Mouse (Mus musculus): ENCODE measurements around the gene Raf1. TPM values are rescaled to one million over a fixed set of nuclear protein-coding genes. Genes with fewer than 3 reads are reported as not detected.

Gene Raf1
- total RNA-seq, 2 experiments from 2014 or later: 101 to 109 TPM

DNA sequence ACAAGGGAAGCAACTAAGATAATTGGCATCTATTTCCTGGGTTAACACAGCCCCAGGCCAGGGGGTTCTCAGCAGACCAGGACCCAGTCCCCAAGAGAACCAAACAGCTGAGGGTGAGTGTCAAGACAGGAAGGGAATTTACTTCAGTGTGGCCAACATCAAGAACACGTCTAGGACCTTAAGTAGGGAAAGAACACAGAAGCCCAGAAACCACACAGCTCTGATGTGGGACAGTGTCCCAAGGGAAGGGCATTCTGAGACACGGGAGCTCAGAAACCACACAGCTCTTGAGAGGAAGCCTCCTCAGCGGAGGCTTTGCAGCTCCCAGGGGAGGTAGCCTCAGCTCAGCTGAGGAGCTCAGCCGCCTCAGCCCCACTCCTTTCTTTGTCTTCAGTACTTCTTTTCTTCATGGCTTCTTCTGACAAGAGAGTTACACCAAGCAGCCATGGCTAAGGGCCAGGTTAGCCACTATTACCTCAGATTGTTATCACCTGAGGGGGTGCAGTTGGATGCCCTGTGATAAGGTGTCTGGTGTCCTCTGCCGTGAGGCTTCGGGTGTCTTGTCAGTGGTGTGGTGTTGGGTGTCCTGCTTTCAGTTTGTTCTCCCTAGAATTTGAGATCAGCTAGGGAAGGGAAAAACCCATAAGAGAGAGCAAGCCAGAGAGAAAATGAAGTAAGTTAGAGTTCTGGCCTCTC is 92.9 kb downstream of the Raf1 start:
- DNase-seq (ENCODE audit: low spot score in 2 of 2): no peak
- intact Hi-C loops (cut with DNase I): no loop called here

- intact Hi-C loops (cut with DNase I): no loop called here
Measured at GRCm38 (mm10) chr6:115582328-115583115, 93.9 kb downstream of the Raf1 start.

DNA sequence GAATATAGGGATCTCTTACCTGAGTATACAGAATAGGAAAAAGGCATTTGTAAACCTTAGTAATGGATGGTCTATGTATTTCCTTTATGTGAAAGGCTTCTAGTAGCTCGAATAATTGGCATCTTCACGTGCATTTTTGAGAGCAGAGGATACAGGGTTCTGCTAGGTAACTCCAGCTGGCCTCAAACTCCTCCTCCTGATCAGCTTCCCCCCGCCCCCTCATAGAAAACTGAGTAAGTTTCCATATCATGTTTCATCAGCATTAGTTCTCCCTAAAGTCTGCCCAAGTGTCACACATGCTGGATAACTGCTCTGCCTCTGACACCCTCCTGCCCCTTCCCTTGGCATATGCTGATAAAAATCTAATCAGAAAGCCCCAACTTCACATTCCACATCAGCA is 95.6 kb downstream of the Raf1 start:
- intact Hi-C loops (cut with DNase I): no loop called here
- DNase-seq (ENCODE audit: low spot score in 2 of 2): no peak

More at GRCm38 (mm10) chr6:115582328-115583115, 93.9 kb downstream of the Raf1 start:
- DNase-seq (ENCODE audit: low spot score in 2 of 2): no peak

DNA sequence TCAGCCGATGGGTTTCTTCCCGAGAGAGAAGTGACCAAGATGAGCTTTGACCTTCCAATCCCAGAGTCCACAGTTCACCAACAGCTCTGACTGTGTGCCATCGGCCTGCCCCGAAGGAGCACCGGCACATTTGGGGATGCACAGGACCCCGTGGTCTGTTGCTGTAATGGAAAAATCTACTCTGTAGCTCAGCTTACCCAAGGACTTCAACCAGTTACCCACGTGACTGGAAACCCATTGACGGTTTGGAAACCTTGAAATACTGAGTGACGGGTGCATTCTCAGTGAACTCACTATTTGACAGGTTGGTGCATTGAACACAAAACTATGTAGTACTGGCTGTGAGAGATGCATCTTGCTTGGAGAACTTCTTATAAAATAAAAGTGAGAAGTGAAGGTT is 98.5 kb downstream of the Raf1 start:
- DNase-seq (ENCODE audit: low spot score in 2 of 2): no peak
- intact Hi-C loops (cut with DNase I): no loop called here

GRCm38 (mm10) chr6:115577407-115577806 is 99.0 kb downstream of the Raf1 start:
- DNase-seq (ENCODE audit: low spot score in 2 of 2): no peak
- intact Hi-C loops (cut with DNase I): no loop called here

DNA sequence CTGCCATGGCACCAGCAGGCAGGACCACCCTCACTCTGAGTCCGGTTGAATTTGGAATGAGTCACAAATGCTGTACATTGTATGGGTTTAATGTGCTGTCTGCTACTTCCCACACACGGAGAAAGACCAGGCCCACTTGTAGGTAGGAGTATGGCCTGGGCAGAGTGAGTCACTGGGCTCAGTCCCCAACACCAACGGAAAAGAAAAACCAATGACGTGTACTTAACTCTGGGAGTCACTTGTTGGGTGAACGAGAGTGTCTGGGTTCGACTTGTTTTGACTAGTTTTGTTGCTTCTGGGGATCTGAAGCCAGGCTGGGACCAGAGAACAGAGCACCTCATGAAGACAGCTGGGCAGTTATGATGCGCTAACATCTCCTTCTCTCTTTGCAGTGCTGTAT is 102.3 kb downstream of the Raf1 start:
- intact Hi-C loops (cut with DNase I): no loop called here

More for the DNA sequence above, 102.3 kb downstream of the Raf1 start:
- DNase-seq (ENCODE audit: low spot score in 2 of 2): no peak

Other genes starting within 250 kb of the Raf1 start
- 10 to 100 TPM; 19.5 to 21.2 TPM for gene Tsen2, start 132.0 kb downstream of the Raf1 start, total RNA-seq (2021)
- gene Mkrn2os, start 84.1 kb downstream of the Raf1 start, total RNA-seq (2021): not detected
- 10 to 100 TPM; 35.5 to 42.0 TPM for gene Mkrn2, start 74.7 kb downstream of the Raf1 start, total RNA-seq (2021)
- 1 to 10 TPM; 2.1 TPM for gene Tmem40, start 85.8 kb upstream of the Raf1 start, total RNA-seq (2021)
- 1 to 10 TPM; 2.0 to 2.6 TPM for gene Cand2, start 97.9 kb upstream of the Raf1 start, total RNA-seq (2021)
- gene Rpl32, start 132.1 kb upstream of the Raf1 start, total RNA-seq (2021): 100 to 1,000 TPM; 508 TPM
- 1 to 10 TPM; 3.4 to 4.8 TPM for gene Efcab12, start 161.8 kb upstream of the Raf1 start, total RNA-seq (2021)
- gene Mbd4, start 176.7 kb upstream of the Raf1 start, total RNA-seq (2021): 1 to 10 TPM; 7.4 to 8.1 TPM
- gene Ift122, start 176.8 kb upstream of the Raf1 start, total RNA-seq (2021): 10 to 100 TPM; 31.6 to 35.1 TPM

All from left cerebral cortex, postnatal 14 days (tissue).